Comparison of ENCODE assay signal across 11 mouse cellular contexts in the genomic region with DNA sequence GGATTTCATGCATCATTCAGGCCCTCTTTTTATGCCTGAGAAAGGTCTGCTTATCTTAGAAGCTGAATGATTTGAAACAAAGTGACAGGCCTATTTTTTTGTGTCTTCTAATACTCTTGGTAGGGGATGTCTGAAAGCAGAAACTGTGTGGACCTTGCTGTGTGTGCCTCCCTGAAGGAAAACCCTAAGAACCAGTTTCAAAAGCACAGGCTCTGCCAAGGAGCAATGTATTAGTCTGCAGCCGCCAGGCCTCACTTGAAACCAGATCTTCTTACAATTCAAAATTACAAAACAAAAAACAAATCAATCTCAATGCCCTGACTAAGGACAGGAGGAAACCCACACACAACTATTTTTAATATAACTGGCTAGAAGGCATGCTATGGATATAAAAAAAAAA. TPM values are rescaled to one million over a fixed set of nuclear protein-coding genes. Genes with fewer than 3 reads are reported as not detected.
DNase-seq lines count a peak whose midpoint lies in the region; ATAC-seq and TF ChIP-seq lines count a peak whose summit lies in the region.
"Had no signal": no experiment of that assay in that cellular context is flagged by ENCODE, and none has a peak within 500 bp of the region (broad histone marks: within the 10 kb centered on the region; RNA-seq: fewer than 3 reads in every experiment).

No protein-coding gene starts in this region.

- no peak for ATAC-seq in hindbrain, embryonic 16.5 days
- ATAC-seq in neural tube, embryonic 13.5 days (ENCODE audit: low read depth) = no peak
- ATAC-seq: liver, postnatal 0 days had no signal

- H3K27ac ChIP-seq in layer of hippocampus, adult 2 months = peak overlapping the region; percentile 36; the same call in 1 of the 2 replicates
- H3K27ac ChIP-seq in hindbrain, embryonic 16.5 days (ENCODE audit: low read depth, low read length) = peak overlapping the region; percentile 1
- peak overlapping the region; percentile 79 for H3K27ac ChIP-seq in neural tube, embryonic 13.5 days (replicated peaks)

- no peak overlapping the region for H3K9ac ChIP-seq in hindbrain, embryonic 16.5 days (ENCODE audit: low read depth, low read length)
- peak overlapping the region; percentile 31; the same call in 1 of the 2 replicates for H3K9ac ChIP-seq in neural tube, embryonic 13.5 days
- H3K9ac ChIP-seq: liver, postnatal 0 days had no signal

- no peak for TF ChIP-seq CTCF in layer of hippocampus, adult 2 months (conservative IDR thresholded peaks at IDR 0.05)

- no peaks in the 10 kb centered on the region for H3K9me3 ChIP-seq in hindbrain, embryonic 16.5 days (ENCODE audit: control insufficient read depth, low read length)
- H3K9me3 ChIP-seq in neural tube, embryonic 13.5 days = no peaks in the 10 kb centered on the region

- no peaks in the 10 kb centered on the region for H3K4me1 ChIP-seq in hindbrain, embryonic 16.5 days (ENCODE audit: control insufficient read depth, insufficient read depth, low read depth, low read length)
- peaks cover 12% of the 10 kb centered on the region; the same call in 1 of the 2 replicates for H3K4me1 ChIP-seq in neural tube, embryonic 13.5 days (replicated peaks)

- no peak overlapping the region for H3K4me2 ChIP-seq in hindbrain, embryonic 16.5 days (ENCODE audit: low read length)
- H3K4me2 ChIP-seq in neural tube, embryonic 13.5 days = no peak overlapping the region

- no peaks in the 10 kb centered on the region for H3K36me3 ChIP-seq in hindbrain, embryonic 16.5 days (ENCODE audit: control insufficient read depth, insufficient read depth, low read length)
- H3K36me3 ChIP-seq in neural tube, embryonic 13.5 days = no peaks in the 10 kb centered on the region

- H3K27me3 ChIP-seq in hindbrain, embryonic 16.5 days (replicated peaks; ENCODE audit: control insufficient read depth, insufficient read depth, low read length) = no peaks in the 10 kb centered on the region
- no peaks in the 10 kb centered on the region for H3K27me3 ChIP-seq in neural tube, embryonic 13.5 days

- no peak overlapping the region for H3K4me3 ChIP-seq in layer of hippocampus, adult 2 months
- no peak overlapping the region for H3K4me3 ChIP-seq in hindbrain, embryonic 16.5 days (ENCODE audit: low read length)
- no peak overlapping the region for H3K4me3 ChIP-seq in neural tube, embryonic 13.5 days

- DNase-seq in layer of hippocampus, adult 2 months (ENCODE audit: low spot score in 2 of 2) = no peak
- no peak for DNase-seq in layer of hippocampus, postnatal 36 days
- DNase-seq in fibroblast of lung, adult 2 months (ENCODE audit: low read depth) = peak; percentile 38
- DNase-seq in thymus, postnatal 0 days (ENCODE audit: low spot score) = no peak
- no peak for DNase-seq in cerebellum, adult 8-10 months
- no peak for DNase-seq in lung, postnatal 4 days
- DNase-seq: cerebellum, adult 11-12 months; liver, postnatal 0 days; spleen, adult 18-20 months had no signal

- 45% methylated on average over 1 of the region's 1 CpGs for WGBS in hindbrain, embryonic 16.5 days
- 53% methylated on average over 1 of the region's 1 CpGs for WGBS in neural tube, embryonic 13.5 days

RNA-seq across cellular contexts. Expression of gene Pmpcb, which starts 12.5 kb away (rescaled TPM):
- 10 to 100 TPM; 72.9 to 73.9 TPM for total RNA-seq in layer of hippocampus, adult 2 months (2021)
- total RNA-seq in layer of hippocampus, postnatal 36 days (2021) = 10 to 100 TPM; 72.3 to 78.0 TPM
- polyA plus RNA-seq in hindbrain, embryonic 16.5 days (2015; fragmentation: Nextera tagmentation; extraction: Ambion mirVana) = 69.2 and 72.0 TPM in 2 replicates
- polyA plus RNA-seq in neural tube, embryonic 13.5 days (2015; fragmentation: Nextera tagmentation; extraction: Ambion mirVana) = 77.5 and 88.0 TPM in 2 replicates
- 68.0 and 71.5 TPM in 2 replicates for polyA plus RNA-seq in thymus, postnatal 0 days (2015; fragmentation: Nextera tagmentation; extraction: Ambion mirVana)

RNA-seq across cellular contexts. Expression of gene Napepld, which starts 23.2 kb away (rescaled TPM):
- 10 to 100 TPM; 28.4 to 34.7 TPM for total RNA-seq in layer of hippocampus, adult 2 months (2021)
- 10 to 100 TPM; 28.7 to 36.1 TPM for total RNA-seq in layer of hippocampus, postnatal 36 days (2021)
- 2.6 and 2.9 TPM in 2 replicates for polyA plus RNA-seq in hindbrain, embryonic 16.5 days (2015; fragmentation: Nextera tagmentation; extraction: Ambion mirVana)
- 2.0 and 2.5 TPM in 2 replicates for polyA plus RNA-seq in neural tube, embryonic 13.5 days (2015; fragmentation: Nextera tagmentation; extraction: Ambion mirVana)
- 0.86 and 0.90 TPM in 2 replicates for polyA plus RNA-seq in thymus, postnatal 0 days (2015; fragmentation: Nextera tagmentation; extraction: Ambion mirVana)

Comparison
In these comparisons a context has a peak if more than half of its experiments do, and no peak if none do; other contexts are left out.
1. H3K27ac ChIP-seq: peak in every context shown above with its lines; median percentile 79 in neural tube, embryonic 13.5 days; 36 in layer of hippocampus, adult 2 months; 1 in hindbrain, embryonic 16.5 days.